Mouse (Mus musculus) G1E (cell line): ENCODE measurements around the gene Gpr162.

Source experiments
- CTCF ChIP-seq: IDR thresholded peaks from 2 replicates; pipeline ENCODE4 v1.5.1; 2012; ENCODE audit warnings: low read depth, low read length, inconsistent platforms, mixed read lengths
- TAL1 ChIP-seq: conservative IDR thresholded peaks from 2 replicates; pipeline ENCODE4 v1.6.1; 2012; ENCODE audit warnings: low read depth, low read length, inconsistent platforms, mixed read lengths

- TF ChIP-seq CTCF (no peak), TAL1 (no peak)
Measured at GRCm38 (mm10) chr6:124901851-124902250, 38.1 kb upstream of the Gpr162 start.
